Mouse (Mus musculus) heart, embryonic 10.5 days (tissue): ENCODE results near the gene Atxn1. TPM values are rescaled to one million over a fixed set of nuclear protein-coding genes. Genes with fewer than 3 reads are reported as not detected.
A peak's percentile ranks its signal among the peaks of the same experiment; 100 is the strongest.

Source experiments
- DNase-seq: peaks from one replicate; pipeline ENCODE4 v3.0.0-alpha.2; 2017; ENCODE audit warnings: low spot score
- H3K27ac ChIP-seq: fragments of 300-500 bp; sonication (generic); 2 replicates; pipeline ENCODE4 v1.5.1; 2016; ENCODE audit warnings: mild to moderate bottlenecking
- H3K27me3 ChIP-seq: fragments of 300-500 bp; sonication (generic); 2 replicates; pipeline ENCODE4 v1.6.1; 2016; ENCODE audit warnings: mild to moderate bottlenecking; ENCODE audit not compliant: poor library complexity, insufficient read depth, severe bottlenecking
- H3K36me3 ChIP-seq: fragments of 300-500 bp; sonication (generic); 2 replicates; pipeline ENCODE4 v1.6.1; 2016; ENCODE audit warnings: mild to moderate bottlenecking, moderate library complexity
- H3K4me1 ChIP-seq: fragments of 300-500 bp; sonication (generic); 2 replicates; pipeline ENCODE4 v1.6.1; 2016; ENCODE audit warnings: mild to moderate bottlenecking
- H3K4me3 ChIP-seq: fragments of 300-500 bp; sonication (generic); 2 replicates; pipeline ENCODE4 v1.5.1; 2016; ENCODE audit warnings: mild to moderate bottlenecking, moderate library complexity
- H3K9me3 ChIP-seq: fragments of 300-500 bp; sonication (generic); 2 replicates; pipeline ENCODE4 v1.6.1; 2016; ENCODE audit warnings: mild to moderate bottlenecking, moderate library complexity
- WGBS: fragments of 180-500 bp; shearing (Covaris S2); methylation state at CpG from one replicate; pipeline ENCODE4 v1.1.7; 2016; 5-methylcytosine and 5-hydroxymethylcytosine counted together
- polyA plus RNA-seq: library from polyadenylated mRNA; unstranded; fragments of >200 nt; fragmentation: Nextera tagmentation; extraction: Ambion mirVana; gene quantifications from 2 replicates; pipeline ENCODE4 v1.2.1, GENCODE M21; 2016

Gene Atxn1
- polyA plus RNA-seq, 1 experiment from 2014 or later: 3.9 TPM

- H3K4me3 ChIP-seq: no peak overlapping the region
- WGBS: 79% methylated on average over 3 of the region's 3 CpGs
- no peak for DNase-seq
- no peaks in the 10 kb centered on the region for H3K36me3 ChIP-seq
- no peaks in the 10 kb centered on the region for H3K9me3 ChIP-seq
- no peaks in the 10 kb centered on the region for H3K27me3 ChIP-seq
- no peak overlapping the region for H3K27ac ChIP-seq
- H3K4me1 ChIP-seq: peaks cover 4% of the 10 kb centered on the region; the same call in 1 of the 2 replicates
Measured at GRCm38 (mm10) chr13:45662216-45662615, 302.6 kb downstream of the Atxn1 start.

- no peaks in the 10 kb centered on the region for H3K36me3 ChIP-seq
- H3K9me3 ChIP-seq: no peaks in the 10 kb centered on the region
- no peak overlapping the region for H3K27ac ChIP-seq
- H3K27me3 ChIP-seq: no peaks in the 10 kb centered on the region
- 85% methylated on average over 12 of the region's 12 CpGs for WGBS
- no peak overlapping the region for H3K4me3 ChIP-seq
- DNase-seq: no peak
- peaks cover 4% of the 10 kb centered on the region; the same call in 1 of the 2 replicates for H3K4me1 ChIP-seq
Measured at GRCm38 (mm10) chr13:45661283-45662185, 303.3 kb downstream of the Atxn1 start.

- Histone ChIP-seq H3K27ac (no peak overlapping the region), H3K27me3 (no peaks in the 10 kb centered on the region), H3K4me3 (no peak overlapping the region), H3K4me1 (peaks cover 4% of the 10 kb centered on the region; the same call in 1 of the 2 replicates), H3K9me3 (no peaks in the 10 kb centered on the region), H3K36me3 (no peaks in the 10 kb centered on the region)
- WGBS: 75% methylated on average over 4 of the region's 4 CpGs
- DNase-seq: no peak
Measured at GRCm38 (mm10) chr13:45659813-45660212, 305.0 kb downstream of the Atxn1 start.

- Histone ChIP-seq H3K4me3 (no peak overlapping the region), H3K9me3 (no peaks in the 10 kb centered on the region), H3K27me3 (no peaks in the 10 kb centered on the region), H3K27ac (no peak overlapping the region), H3K4me1 (peaks cover 4% of the 10 kb centered on the region; the same call in 1 of the 2 replicates), H3K36me3 (no peaks in the 10 kb centered on the region)
- 91% methylated on average over 5 of the region's 5 CpGs for WGBS
- no peak for DNase-seq
Measured at GRCm38 (mm10) chr13:45658343-45658742, 306.5 kb downstream of the Atxn1 start.

- no peak overlapping the region for H3K27ac ChIP-seq
- H3K9me3 ChIP-seq: no peaks in the 10 kb centered on the region
- no peaks in the 10 kb centered on the region for H3K36me3 ChIP-seq
- no peak for DNase-seq
- no peaks in the 10 kb centered on the region for H3K27me3 ChIP-seq
- peaks cover under 1% of the 10 kb centered on the region; the same call in 1 of the 2 replicates for H3K4me1 ChIP-seq
- WGBS: 97% methylated on average over 1 of the region's 1 CpGs
- no peak overlapping the region for H3K4me3 ChIP-seq
Measured at GRCm38 (mm10) chr13:45657176-45657575, 307.6 kb downstream of the Atxn1 start.

- H3K27ac ChIP-seq: no peak overlapping the region
- WGBS: 63% methylated on average over 10 of the region's 10 CpGs
Measured at GRCm38 (mm10) chr13:45651652-45652241, 313.1 kb downstream of the Atxn1 start.

GRCm38 (mm10) chr13:45649197-45649812 is 315.5 kb downstream of the Atxn1 start:
- H3K27me3 ChIP-seq: no peaks in the 10 kb centered on the region
- H3K36me3 ChIP-seq: no peaks in the 10 kb centered on the region
- H3K9me3 ChIP-seq: no peaks in the 10 kb centered on the region
- WGBS: 70% methylated on average over 4 of the region's 4 CpGs
- DNase-seq: no peak
- H3K4me1 ChIP-seq: peaks cover 21% of the 10 kb centered on the region
- no peak overlapping the region for H3K4me3 ChIP-seq
- no peak overlapping the region for H3K27ac ChIP-seq

More at GRCm38 (mm10) chr13:45651652-45652241, 313.1 kb downstream of the Atxn1 start:
- no peak for DNase-seq
- Histone ChIP-seq H3K4me3 (no peak overlapping the region), H3K9me3 (no peaks in the 10 kb centered on the region), H3K36me3 (no peaks in the 10 kb centered on the region), H3K4me1 (peaks cover 7% of the 10 kb centered on the region), H3K27me3 (no peaks in the 10 kb centered on the region)

GRCm38 (mm10) chr13:45643780-45644395 is 320.9 kb downstream of the Atxn1 start:
- Histone ChIP-seq H3K4me3 (no peak overlapping the region), H3K9me3 (no peaks in the 10 kb centered on the region), H3K27ac (peak overlapping the region; percentile 70), H3K36me3 (no peaks in the 10 kb centered on the region), H3K4me1 (peaks cover 38% of the 10 kb centered on the region), H3K27me3 (no peaks in the 10 kb centered on the region)
- no peak for DNase-seq
- 66% methylated on average over 6 of the region's 6 CpGs for WGBS

GRCm38 (mm10) chr13:45642913-45643312 is 321.9 kb downstream of the Atxn1 start:
- H3K36me3 ChIP-seq: no peaks in the 10 kb centered on the region
- peaks cover 38% of the 10 kb centered on the region for H3K4me1 ChIP-seq
- H3K27me3 ChIP-seq: no peaks in the 10 kb centered on the region
- 35% methylated on average over 7 of the region's 7 CpGs for WGBS
- H3K9me3 ChIP-seq: no peaks in the 10 kb centered on the region
- H3K4me3 ChIP-seq: peak overlapping the region; percentile 25; the same call in 1 of the 2 replicates
- DNase-seq: no peak
- peak overlapping the region; percentile 84 for H3K27ac ChIP-seq

- Histone ChIP-seq H3K27ac (no peak overlapping the region), H3K9me3 (no peaks in the 10 kb centered on the region), H3K4me1 (peaks cover 37% of the 10 kb centered on the region), H3K36me3 (no peaks in the 10 kb centered on the region), H3K4me3 (no peak overlapping the region), H3K27me3 (no peaks in the 10 kb centered on the region)
- no peak for DNase-seq
- 48% methylated on average over 5 of the region's 5 CpGs for WGBS
Measured at GRCm38 (mm10) chr13:45640431-45640830, 324.4 kb downstream of the Atxn1 start.

- no peak for DNase-seq
- H3K27me3 ChIP-seq: no peaks in the 10 kb centered on the region
- H3K36me3 ChIP-seq: no peaks in the 10 kb centered on the region
- no peak overlapping the region for H3K4me3 ChIP-seq
- 70% methylated on average over 1 of the region's 1 CpGs for whole genome bisulfite sequencing
- H3K9me3 ChIP-seq: no peaks in the 10 kb centered on the region
- peaks cover 30% of the 10 kb centered on the region for H3K4me1 ChIP-seq
- H3K27ac ChIP-seq: no peak overlapping the region
Measured at GRCm38 (mm10) chr13:45638281-45638680, 326.5 kb downstream of the Atxn1 start.

- H3K27me3 ChIP-seq: no peaks in the 10 kb centered on the region
- 46% methylated on average over 8 of the region's 8 CpGs for WGBS
Measured at GRCm38 (mm10) chr13:45637324-45637723, 327.5 kb downstream of the Atxn1 start.

More at GRCm38 (mm10) chr13:45637324-45637723, 327.5 kb downstream of the Atxn1 start:
- no peak for DNase-seq
- Histone ChIP-seq H3K27ac (no peak overlapping the region), H3K4me3 (no peak overlapping the region), H3K4me1 (peaks cover 22% of the 10 kb centered on the region), H3K9me3 (no peaks in the 10 kb centered on the region), H3K36me3 (no peaks in the 10 kb centered on the region)
